Mouse (Mus musculus) ES-E14 (cell line): Measurements from ENCODE around the gene Gstm4.

Source experiments
- HCFC1 ChIP-seq: IDR thresholded peaks from 2 replicates; pipeline ENCODE4 v1.6.1; 2012; ENCODE audit warnings: low read length, inconsistent platforms, borderline replicate concordance; ENCODE audit not compliant: insufficient read depth
- ZNF384 ChIP-seq: IDR thresholded peaks from 2 replicates; pipeline ENCODE4 v1.6.1; 2012; ENCODE audit warnings: low read depth, low read length, inconsistent platforms

DNA sequence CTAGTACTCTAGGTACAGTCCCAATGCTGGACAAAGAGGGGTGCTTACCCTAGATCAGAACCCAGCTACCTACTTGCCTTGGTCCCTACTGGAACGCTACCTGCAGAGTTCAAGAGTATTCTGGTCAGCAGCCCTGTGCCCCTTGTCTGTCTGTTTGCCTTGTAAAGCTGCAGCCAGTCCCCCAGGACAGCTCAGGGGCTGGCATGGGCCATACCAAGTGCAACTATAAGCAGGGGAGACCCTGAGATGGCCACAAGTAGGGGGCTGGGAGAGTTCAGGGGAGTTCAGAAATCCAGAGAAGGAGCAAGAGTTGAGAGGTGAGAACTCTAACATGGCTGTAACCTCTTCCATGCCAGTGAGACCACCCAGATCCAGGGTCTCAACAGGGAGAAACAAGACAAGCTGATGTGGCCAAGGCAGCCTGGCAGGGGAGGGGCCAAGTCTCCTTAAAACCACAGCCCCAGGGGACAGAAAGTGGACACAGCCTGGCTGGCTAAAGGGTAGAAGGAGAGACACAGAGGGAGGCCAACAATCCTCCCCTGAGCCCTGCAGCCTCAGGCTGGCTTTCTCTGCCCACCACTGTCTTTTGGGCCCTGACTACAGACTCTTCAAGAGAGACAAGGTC, 37.7 kb upstream of the Gstm4 start:
- TF ChIP-seq ZNF384 (no peak), HCFC1 (no peak)
